Mouse (Mus musculus) ES-E14 (cell line): ENCODE results near the gene Pced1b. TPM values are rescaled to one million over a fixed set of nuclear protein-coding genes. Genes with fewer than 3 reads are reported as not detected.
A peak's percentile ranks its signal among the peaks of the same experiment; 100 is the strongest.

Experiments used
- DNase-seq: peaks from one replicate; pipeline ENCODE4 v3.0.0-alpha.2; 2013; ENCODE audit warnings: low read depth, low spot score
- H3K27ac ChIP-seq: 2 replicates; pipeline ENCODE4 v1.5.1; 2012; ENCODE audit warnings: low read depth, mild to moderate bottlenecking, low read length, moderate library complexity, mixed read lengths; ENCODE audit not compliant: poor library complexity, insufficient read depth, severe bottlenecking
- H3K36me3 ChIP-seq: 2 replicates; pipeline ENCODE4 v1.6.1; 2012; ENCODE audit warnings: mild to moderate bottlenecking, low read length, moderate library complexity, mixed read lengths; ENCODE audit not compliant: control insufficient read depth, poor library complexity, insufficient read depth, severe bottlenecking
- H3K4me1 ChIP-seq, 2 experiments: fragments of 150-350 bp in 1 of 2; sonication (generic) in 1 of 2; 2 replicates each; pipeline ENCODE4 v1.6.1; 2012; ENCODE audit warnings: low read length in 2 of 2, mild to moderate bottlenecking in 1 of 2, mixed read lengths in 1 of 2; ENCODE audit not compliant: control insufficient read depth in 2 of 2, insufficient read depth in 2 of 2, poor library complexity in 1 of 2
- H3K4me3 ChIP-seq, 2 experiments: fragments of 150-350 bp in 1 of 2; sonication (generic) in 1 of 2; 2 replicates each; pipeline ENCODE4 v1.5.1; 2012; ENCODE audit warnings: low read length in 2 of 2, low read depth in 1 of 2, mild to moderate bottlenecking in 1 of 2, mixed read lengths in 1 of 2; ENCODE audit not compliant: insufficient read depth in 1 of 2, poor library complexity in 1 of 2, severe bottlenecking in 1 of 2
- H3K9ac ChIP-seq: 2 replicates; pipeline ENCODE4 v1.6.1; 2012; ENCODE audit warnings: low read depth, mild to moderate bottlenecking, low read length, mixed read lengths; ENCODE audit not compliant: poor library complexity, insufficient read depth, severe bottlenecking
- H3K9me3 ChIP-seq: fragments of 150-350 bp; sonication (generic); 2 replicates; pipeline ENCODE4 v1.6.1; 2012; ENCODE audit warnings: low read depth, mild to moderate bottlenecking, low read length; ENCODE audit not compliant: control insufficient read depth, insufficient read depth
- CHD2 ChIP-seq: IDR thresholded peaks from 2 replicates; pipeline ENCODE4 v1.6.1; 2014; ENCODE audit warnings: mild to moderate bottlenecking, low read depth, low read length, inconsistent platforms
- HCFC1 ChIP-seq: IDR thresholded peaks from 2 replicates; pipeline ENCODE4 v1.6.1; 2012; ENCODE audit warnings: low read length, inconsistent platforms, borderline replicate concordance; ENCODE audit not compliant: insufficient read depth
- MAFK ChIP-seq: IDR thresholded peaks from 2 replicates; pipeline ENCODE4 v1.6.1; 2014; ENCODE audit warnings: mild to moderate bottlenecking, low read depth, low read length, inconsistent platforms; ENCODE audit not compliant: insufficient read depth
- ZC3H11A ChIP-seq: IDR thresholded peaks from 2 replicates; pipeline ENCODE4 v1.6.1; 2012; ENCODE audit warnings: low read depth, mild to moderate bottlenecking, inconsistent platforms, low read length, borderline replicate concordance
- ZNF384 ChIP-seq: IDR thresholded peaks from 2 replicates; pipeline ENCODE4 v1.6.1; 2012; ENCODE audit warnings: low read depth, low read length, inconsistent platforms
- in situ Hi-C, 2 experiments: fragments of 600-800 bp; cut with MboI; formaldehyde crosslinking; loops; one replicate each; pipeline ENCODE4 v1.15.1; 2025; ENCODE audit warnings: low sequenced_read_pairs in 2 of 2, inconsistent platforms in 1 of 2; ENCODE audit not compliant: unreplicated experiment in 2 of 2
- total RNA-seq: library from RNA; depleted of rRNA; stranded (reverse); fragments of 300-350 nt; gene quantifications from 2 replicates; pipeline ENCODE4 v1.2.3, GENCODE M21; 2012

Pced1b gene
- total RNA-seq, 1 experiment = 29.0 TPM

GRCm38 (mm10) chr15:97394561-97394960 lies 147.7 kb downstream of the Pced1b start:
- in situ Hi-C loops = no loop called here
- Histone ChIP-seq H3K27ac (peak overlapping the region; percentile 88), H3K4me3 (peak overlapping the region; percentile 2 to 36; a peak in 2 of 4 replicates)

DNA sequence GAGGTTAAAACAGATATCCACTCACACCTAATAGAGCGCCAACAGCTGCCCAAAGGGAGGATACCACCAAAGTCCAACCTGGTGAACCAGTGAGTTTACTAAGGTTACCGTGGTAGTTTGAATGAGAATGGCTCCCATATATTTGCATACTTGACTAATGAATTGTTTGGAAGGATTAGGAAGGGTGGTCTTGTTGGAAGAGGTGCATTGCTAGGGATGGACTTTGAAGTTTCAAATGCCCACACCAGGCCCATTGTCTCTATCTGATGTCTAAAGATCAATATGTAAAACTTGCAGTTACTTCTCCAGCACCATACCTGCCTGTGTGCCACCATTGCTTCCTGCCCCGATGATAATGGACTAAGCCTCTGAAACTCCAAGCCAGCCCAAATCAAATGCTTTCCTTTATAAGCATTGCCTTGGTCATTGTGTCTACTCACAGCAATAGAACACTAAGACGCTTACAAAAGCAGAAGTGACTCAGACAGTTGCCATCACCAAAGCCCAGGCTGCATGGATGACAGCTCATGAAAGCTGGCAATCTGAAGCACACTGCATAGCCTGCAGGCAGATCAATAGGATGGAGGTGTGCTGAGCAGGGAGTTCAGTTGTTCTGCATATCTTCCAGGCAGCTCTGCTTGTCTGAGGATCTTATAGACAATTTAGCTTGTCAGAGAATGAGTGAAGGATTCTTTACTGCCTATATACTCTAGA lies 149.8 kb downstream of the Pced1b start:
- no peak for DNase-seq
- peaks cover 11% of the 10 kb centered on the region in 2 experiments for H3K4me1 ChIP-seq
- no peak overlapping the region for H3K27ac ChIP-seq
- H3K9me3 ChIP-seq = no peaks in the 10 kb centered on the region
- H3K4me3 ChIP-seq = no peak overlapping the region
- no peak for TF ChIP-seq ZNF384
- no peak for TF ChIP-seq CHD2
- no peak for TF ChIP-seq ZC3H11A
- no peak for TF ChIP-seq HCFC1
- TF ChIP-seq MAFK = no peak
- no peaks in the 10 kb centered on the region for H3K36me3 ChIP-seq
- no peak overlapping the region for H3K9ac ChIP-seq
- in situ Hi-C loops = no loop called here

More at GRCm38 (mm10) chr15:97394561-97394960, 147.7 kb downstream of the Pced1b start:
- Histone ChIP-seq H3K36me3 (no peaks in the 10 kb centered on the region), H3K9me3 (no peaks in the 10 kb centered on the region), H3K4me1 (peaks cover 11 to 16% of the 10 kb centered on the region in 2 experiments), H3K9ac (peak overlapping the region; percentile 67; the same call in 1 of the 2 replicates)
- no peak for TF ChIP-seq ZNF384
- peak; percentile 74 for DNase-seq

DNA sequence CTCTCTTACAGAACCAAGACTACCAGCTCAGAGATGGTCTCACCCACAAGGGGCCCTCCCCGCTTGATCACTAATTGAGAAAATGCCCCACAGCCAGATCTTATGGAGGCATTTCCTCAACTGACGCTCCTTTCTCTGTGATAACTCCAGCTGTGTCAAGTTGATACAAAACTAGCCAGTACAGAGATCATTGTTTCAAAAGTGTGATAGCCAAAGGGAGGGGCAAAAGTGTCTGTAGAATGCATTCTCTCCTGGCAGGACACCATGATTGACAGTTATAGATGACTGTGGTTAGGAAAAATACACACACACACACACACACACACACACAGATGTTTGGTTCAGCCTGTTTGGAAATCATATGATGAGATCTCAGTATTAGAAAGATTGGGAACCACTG lies 150.9 kb downstream of the Pced1b start:
- in situ Hi-C loops = no loop called here
- no peak for TF ChIP-seq HCFC1
- no peak for TF ChIP-seq ZC3H11A
- no peak for TF ChIP-seq ZNF384
- peaks cover 11 to 14% of the 10 kb centered on the region in 2 experiments for H3K4me1 ChIP-seq
- no peaks in the 10 kb centered on the region for H3K9me3 ChIP-seq
- no peak for DNase-seq
- H3K36me3 ChIP-seq = no peaks in the 10 kb centered on the region
- H3K27ac ChIP-seq = no peak overlapping the region
- H3K9ac ChIP-seq = no peak overlapping the region
- no peak overlapping the region for H3K4me3 ChIP-seq

GRCm38 (mm10) chr15:97400866-97401265 lies 154.0 kb downstream of the Pced1b start:
- no peaks in the 10 kb centered on the region for H3K9me3 ChIP-seq
- TF ChIP-seq HCFC1 (no peak), ZC3H11A (no peak), CHD2 (no peak), MAFK (no peak)
- in situ Hi-C loops = no loop called here
- DNase-seq = no peak
- peaks cover 3 to 7% of the 10 kb centered on the region in 2 experiments; a peak in 2 of 4 replicates for H3K4me1 ChIP-seq
- H3K27ac ChIP-seq = no peak overlapping the region
- no peaks in the 10 kb centered on the region for H3K36me3 ChIP-seq
- no peak overlapping the region for H3K4me3 ChIP-seq
- H3K9ac ChIP-seq = no peak overlapping the region

- peaks cover 3 to 9% of the 10 kb centered on the region in 2 experiments; a peak in 2 of 4 replicates for H3K4me1 ChIP-seq
- no peaks in the 10 kb centered on the region for H3K9me3 ChIP-seq
- no peak overlapping the region for H3K27ac ChIP-seq
- TF ChIP-seq ZNF384 (no peak), HCFC1 (no peak), MAFK (no peak), ZC3H11A (no peak), CHD2 (no peak)
- DNase-seq = no peak
- in situ Hi-C loops = no loop called here
- no peak overlapping the region for H3K9ac ChIP-seq
- no peak overlapping the region for H3K4me3 ChIP-seq
- H3K36me3 ChIP-seq = no peaks in the 10 kb centered on the region
Observed at GRCm38 (mm10) chr15:97404483-97404882, 157.6 kb downstream of the Pced1b start.
